Mouse (Mus musculus) spleen, adult 2 months (tissue): ENCODE results near the gene Usp22. TPM values are rescaled to one million over a fixed set of nuclear protein-coding genes. Genes with fewer than 3 reads are reported as not detected.
"Not testable (repeated sequence)": the region's sequence is repeated elsewhere in the genome, so short reads cannot be mapped to it uniquely, and the experiment has no call there.

Experiments
- DNase-seq, 2 experiments: peaks; one replicate each; pipeline versions ENCODE4 v3.0.0 to v3.0.0-alpha.2; 2012 to 2021; ENCODE audit warnings: low spot score in 2 of 2, low read depth in 1 of 2
- H3K27ac ChIP-seq: fragments of 200-500 bp; 2 replicates; pipeline ENCODE4 v1.5.1; 2012; ENCODE audit warnings: low read length, inconsistent platforms; ENCODE audit not compliant: insufficient read depth
- H3K27me3 ChIP-seq: fragments of 200-500 bp; 2 replicates; pipeline ENCODE4 v1.6.1; 2012; ENCODE audit warnings: mild to moderate bottlenecking, moderate library complexity, low read length, inconsistent platforms; ENCODE audit not compliant: control insufficient read depth, insufficient read depth
- H3K36me3 ChIP-seq: fragments of 200-500 bp; 2 replicates; pipeline ENCODE4 v1.6.1; 2012; ENCODE audit warnings: mild to moderate bottlenecking, low read length, inconsistent platforms; ENCODE audit not compliant: control insufficient read depth, insufficient read depth
- H3K4me1 ChIP-seq: fragments of 200-500 bp; 2 replicates; pipeline ENCODE4 v1.6.1; 2011; ENCODE audit warnings: inconsistent platforms; ENCODE audit not compliant: control insufficient read depth, insufficient read depth, insufficient read length
- H3K4me3 ChIP-seq: fragments of 200-500 bp; 2 replicates; pipeline ENCODE4 v1.5.1; 2011; ENCODE audit warnings: mild to moderate bottlenecking, inconsistent platforms; ENCODE audit not compliant: insufficient read depth, insufficient read length; ENCODE audit errors: extremely low read depth
- CTCF ChIP-seq: fragments of 200-500 bp; IDR thresholded peaks from 2 replicates; pipeline ENCODE4 v1.5.1; 2011; ENCODE audit warnings: mild to moderate bottlenecking, inconsistent platforms; ENCODE audit not compliant: insufficient read depth, insufficient read length, insufficient replicate concordance; ENCODE audit errors: extremely low read depth
- POLR2A ChIP-seq: fragments of 200-500 bp; IDR thresholded peaks from 2 replicates; pipeline ENCODE4 v1.6.1; 2011; ENCODE audit warnings: low read depth, low read length, inconsistent platforms
- whole genome bisulfite sequencing: fragments of 180-500 bp; shearing (Covaris S2); methylation state at CpG from one replicate; pipeline ENCODE4 v1.1.7; 2018; 5-methylcytosine and 5-hydroxymethylcytosine counted together
- polyA plus RNA-seq: library from polyadenylated mRNA; depleted of rRNA; stranded (reverse); fragments of >200 nt; gene quantifications from 2 replicates; pipeline ENCODE4 v1.2.3, GENCODE M21; 2012

Gene Usp22
- polyA plus RNA-seq, 1 experiment = 17.5 TPM

DNA sequence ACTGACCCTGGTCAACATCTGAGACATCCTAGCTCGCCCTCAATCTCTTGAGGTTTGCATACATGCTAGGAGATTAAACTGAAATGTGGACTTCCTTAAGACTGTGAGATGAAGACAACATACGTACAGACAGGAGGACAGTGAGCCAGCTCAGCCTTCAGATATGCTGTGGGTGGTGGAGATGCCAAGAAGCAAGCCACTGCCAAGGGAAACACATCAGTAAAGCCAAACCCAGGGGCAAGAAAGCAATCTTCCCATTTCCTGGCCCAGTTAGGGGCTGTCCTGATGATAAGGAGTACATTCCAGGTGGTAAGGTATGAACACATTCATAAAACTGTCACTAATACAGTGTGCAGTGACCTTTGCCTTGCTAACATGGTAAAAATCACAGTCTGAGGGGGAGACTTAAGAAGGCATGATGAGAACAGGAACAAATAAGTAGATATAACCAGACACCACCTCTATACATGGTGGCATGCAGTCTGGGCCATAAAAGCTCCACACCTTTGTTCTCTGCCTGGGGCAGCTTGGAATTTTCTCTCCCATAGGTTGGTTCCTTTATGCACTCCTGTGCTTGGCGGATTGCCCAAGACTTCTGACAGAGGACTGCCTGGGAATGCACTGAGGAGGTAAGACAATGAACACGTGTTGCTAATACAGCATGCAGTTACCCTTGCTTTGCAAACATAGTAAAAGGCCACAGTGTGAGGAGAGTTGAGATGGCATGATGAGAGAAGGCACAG lies 24.9 kb upstream of the Usp22 start:
- no peak for TF ChIP-seq CTCF
- no peak for TF ChIP-seq POLR2A
- Histone ChIP-seq H3K4me1 (no peaks in the 10 kb centered on the region), H3K36me3 (no peaks in the 10 kb centered on the region), H3K4me3 (no peak overlapping the region), H3K27me3 (no peaks in the 10 kb centered on the region), H3K27ac (no peak overlapping the region)
- no peak for DNase-seq
- 81% methylated on average over 4 of the region's 4 CpGs for WGBS

DNA sequence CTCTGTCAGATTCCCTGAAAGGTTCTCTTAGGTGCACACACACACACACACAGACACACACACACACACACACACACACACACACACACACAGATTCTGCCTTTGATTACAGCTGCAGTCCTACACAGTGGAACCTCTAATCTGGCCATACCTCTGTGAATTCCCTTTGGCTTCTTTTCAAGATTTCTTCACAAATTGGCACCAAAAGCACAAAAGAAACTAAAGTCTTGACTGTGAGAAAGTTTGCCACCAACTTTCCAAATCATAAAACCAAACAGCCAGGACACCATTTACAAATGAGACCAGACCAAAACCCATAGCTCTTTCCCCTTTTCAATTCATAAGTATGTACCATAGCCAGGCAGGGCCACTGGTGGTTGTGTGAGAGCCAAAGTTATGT lies 23.1 kb upstream of the Usp22 start:
- DNase-seq = no peak
- TF ChIP-seq CTCF = no peak
- no peak for TF ChIP-seq POLR2A

DNA sequence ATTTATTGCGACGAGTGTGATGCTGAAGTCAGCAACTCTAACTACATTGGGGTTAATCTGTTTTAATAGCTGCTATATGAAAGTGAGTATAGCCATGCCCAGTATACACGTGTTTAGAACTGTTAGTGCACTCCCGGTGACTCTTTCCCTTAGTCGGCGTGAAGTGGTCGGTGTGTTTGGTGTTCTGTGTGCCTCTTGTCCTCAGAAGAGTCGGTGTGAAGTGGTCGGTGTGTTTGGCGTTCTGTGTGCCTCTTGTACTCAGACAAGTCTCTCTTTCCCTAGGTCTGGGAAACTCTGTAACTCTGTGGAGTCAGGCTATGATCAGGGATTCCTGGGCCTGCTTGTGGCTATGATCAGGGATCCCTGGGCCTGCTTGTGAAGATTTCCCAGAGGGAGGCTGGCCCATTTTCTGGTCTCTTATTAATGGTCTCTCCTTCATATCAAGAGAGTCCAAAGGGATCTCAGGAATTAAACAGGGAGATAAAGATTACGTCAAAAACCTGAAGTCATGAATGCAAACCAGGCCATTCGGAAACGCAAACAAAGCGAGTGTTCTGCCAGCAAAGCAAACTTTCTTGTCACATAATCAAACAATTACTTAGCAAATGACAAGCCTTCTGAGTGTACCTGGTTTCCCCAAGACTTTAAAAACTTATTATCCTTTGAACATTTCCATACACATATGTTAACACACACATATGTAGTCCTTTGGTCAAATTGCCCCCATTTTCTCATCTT lies 21.9 kb upstream of the Usp22 start:
- no peak overlapping the region for H3K4me3 ChIP-seq
- no peaks in the 10 kb centered on the region for H3K4me1 ChIP-seq
- WGBS = 90% methylated on average over 14 of the region's 14 CpGs
- no peak for DNase-seq
- H3K27ac ChIP-seq = no peak overlapping the region
- H3K27me3 ChIP-seq = no peaks in the 10 kb centered on the region; the same call in 1 of the 2 replicates
- no peak for TF ChIP-seq POLR2A
- TF ChIP-seq CTCF = no peak
- H3K36me3 ChIP-seq = no peaks in the 10 kb centered on the region

More for the DNA sequence above, 23.1 kb upstream of the Usp22 start:
- H3K4me1 ChIP-seq = no peaks in the 10 kb centered on the region
- H3K27ac ChIP-seq = no peak overlapping the region
- H3K27me3 ChIP-seq = no peaks in the 10 kb centered on the region; the same call in 1 of the 2 replicates
- no peaks in the 10 kb centered on the region for H3K36me3 ChIP-seq
- H3K4me3 ChIP-seq = no peak overlapping the region

DNA sequence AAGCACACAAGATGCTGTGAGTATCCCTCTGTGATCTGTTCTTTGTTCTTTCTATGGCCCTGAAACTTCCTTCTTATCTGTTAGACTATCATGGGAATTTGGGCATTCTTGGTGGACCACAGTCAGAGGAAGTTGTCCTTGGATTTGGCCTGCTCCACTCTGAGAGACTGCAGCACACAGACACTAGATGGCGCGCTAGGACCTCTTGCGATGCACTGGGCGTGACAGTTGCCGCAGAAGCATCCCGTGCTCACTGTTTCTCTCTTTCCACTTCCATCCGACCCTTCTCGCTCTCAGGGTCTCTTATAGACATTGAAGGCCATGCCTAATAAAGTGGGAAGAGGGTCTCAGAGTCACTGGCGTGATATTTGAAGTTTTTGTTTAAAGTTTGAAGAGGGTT lies 18.5 kb upstream of the Usp22 start:
- H3K36me3 ChIP-seq = no peaks in the 10 kb centered on the region
- 4% methylated on average over 9 of the region's 9 CpGs for WGBS
- no peaks in the 10 kb centered on the region; the same call in 1 of the 2 replicates for H3K27me3 ChIP-seq
- no peaks in the 10 kb centered on the region for H3K4me1 ChIP-seq
- DNase-seq = peak; percentile 46 to 68
- no peak overlapping the region for H3K27ac ChIP-seq
- TF ChIP-seq POLR2A (no peak), CTCF (peak; percentile 91)
- no peak overlapping the region for H3K4me3 ChIP-seq

GRCm38 (mm10) chr11:61192779-61193178 lies 17.9 kb upstream of the Usp22 start:
- Histone ChIP-seq H3K36me3 (no peaks in the 10 kb centered on the region), H3K4me3 (no peak overlapping the region), H3K27me3 (no peaks in the 10 kb centered on the region; the same call in 1 of the 2 replicates), H3K27ac (no peak overlapping the region), H3K4me1 (no peaks in the 10 kb centered on the region)
- DNase-seq = no peak
- WGBS = 93% methylated on average over 2 of the region's 2 CpGs
- TF ChIP-seq CTCF = no peak
- TF ChIP-seq POLR2A = no peak

- not testable (repeated sequence) for H3K4me3 ChIP-seq, DNase-seq, H3K27me3 ChIP-seq, H3K36me3 ChIP-seq, H3K4me1 ChIP-seq, H3K27ac ChIP-seq
- WGBS = 94% methylated on average over 7 of the region's 10 CpGs
These were observed 17.3 kb upstream of the Usp22 start for GRCm38 (mm10) chr11:61192123-61192522.

GRCm38 (mm10) chr11:61190776-61191175 lies 15.9 kb upstream of the Usp22 start:
- no peak for TF ChIP-seq CTCF
- no peak for TF ChIP-seq POLR2A
- no peak for DNase-seq
- Histone ChIP-seq H3K4me3 (no peak overlapping the region), H3K36me3 (no peaks in the 10 kb centered on the region), H3K27me3 (no peaks in the 10 kb centered on the region; the same call in 1 of the 2 replicates), H3K4me1 (no peaks in the 10 kb centered on the region), H3K27ac (no peak overlapping the region)
- WGBS = 85% methylated on average over 2 of the region's 2 CpGs
